Mouse (Mus musculus) ES-E14 (cell line): Measurements from ENCODE around the gene Rabggtb. TPM values are rescaled to one million over a fixed set of nuclear protein-coding genes. Genes with fewer than 3 reads are reported as not detected.
A peak's percentile ranks its signal among the peaks of the same experiment; 100 is the strongest.

ENCODE experiments used
- DNase-seq: peaks from one replicate; pipeline ENCODE4 v3.0.0-alpha.2; 2013; ENCODE audit warnings: low read depth, low spot score
- H3K27ac ChIP-seq: 2 replicates; pipeline ENCODE4 v1.5.1; 2012; ENCODE audit warnings: low read depth, mild to moderate bottlenecking, low read length, moderate library complexity, mixed read lengths; ENCODE audit not compliant: poor library complexity, insufficient read depth, severe bottlenecking
- H3K36me3 ChIP-seq: 2 replicates; pipeline ENCODE4 v1.6.1; 2012; ENCODE audit warnings: mild to moderate bottlenecking, low read length, moderate library complexity, mixed read lengths; ENCODE audit not compliant: control insufficient read depth, poor library complexity, insufficient read depth, severe bottlenecking
- H3K4me1 ChIP-seq, 2 experiments: fragments of 150-350 bp in 1 of 2; sonication (generic) in 1 of 2; 2 replicates each; pipeline ENCODE4 v1.6.1; 2012; ENCODE audit warnings: low read length in 2 of 2, mild to moderate bottlenecking in 1 of 2, mixed read lengths in 1 of 2; ENCODE audit not compliant: control insufficient read depth in 2 of 2, insufficient read depth in 2 of 2, poor library complexity in 1 of 2
- H3K4me3 ChIP-seq, 2 experiments: fragments of 150-350 bp in 1 of 2; sonication (generic) in 1 of 2; 2 replicates each; pipeline ENCODE4 v1.5.1; 2012; ENCODE audit warnings: low read length in 2 of 2, low read depth in 1 of 2, mild to moderate bottlenecking in 1 of 2, mixed read lengths in 1 of 2; ENCODE audit not compliant: insufficient read depth in 1 of 2, poor library complexity in 1 of 2, severe bottlenecking in 1 of 2
- H3K9ac ChIP-seq: 2 replicates; pipeline ENCODE4 v1.6.1; 2012; ENCODE audit warnings: low read depth, mild to moderate bottlenecking, low read length, mixed read lengths; ENCODE audit not compliant: poor library complexity, insufficient read depth, severe bottlenecking
- H3K9me3 ChIP-seq: fragments of 150-350 bp; sonication (generic); 2 replicates; pipeline ENCODE4 v1.6.1; 2012; ENCODE audit warnings: low read depth, mild to moderate bottlenecking, low read length; ENCODE audit not compliant: control insufficient read depth, insufficient read depth
- CHD2 ChIP-seq: IDR thresholded peaks from 2 replicates; pipeline ENCODE4 v1.6.1; 2014; ENCODE audit warnings: mild to moderate bottlenecking, low read depth, low read length, inconsistent platforms
- HCFC1 ChIP-seq: IDR thresholded peaks from 2 replicates; pipeline ENCODE4 v1.6.1; 2012; ENCODE audit warnings: low read length, inconsistent platforms, borderline replicate concordance; ENCODE audit not compliant: insufficient read depth
- MAFK ChIP-seq: IDR thresholded peaks from 2 replicates; pipeline ENCODE4 v1.6.1; 2014; ENCODE audit warnings: mild to moderate bottlenecking, low read depth, low read length, inconsistent platforms; ENCODE audit not compliant: insufficient read depth
- ZC3H11A ChIP-seq: IDR thresholded peaks from 2 replicates; pipeline ENCODE4 v1.6.1; 2012; ENCODE audit warnings: low read depth, mild to moderate bottlenecking, inconsistent platforms, low read length, borderline replicate concordance
- ZNF384 ChIP-seq: IDR thresholded peaks from 2 replicates; pipeline ENCODE4 v1.6.1; 2012; ENCODE audit warnings: low read depth, low read length, inconsistent platforms
- in situ Hi-C, 2 experiments: fragments of 600-800 bp; cut with MboI; formaldehyde crosslinking; loops; one replicate each; pipeline ENCODE4 v1.15.1; 2025; ENCODE audit warnings: low sequenced_read_pairs in 2 of 2, inconsistent platforms in 1 of 2; ENCODE audit not compliant: unreplicated experiment in 2 of 2
- total RNA-seq: library from RNA; depleted of rRNA; stranded (reverse); fragments of 300-350 nt; gene quantifications from 2 replicates; pipeline ENCODE4 v1.2.3, GENCODE M21; 2012

The Rabggtb gene
- total RNA-seq, 1 experiment, result 243 TPM

DNA sequence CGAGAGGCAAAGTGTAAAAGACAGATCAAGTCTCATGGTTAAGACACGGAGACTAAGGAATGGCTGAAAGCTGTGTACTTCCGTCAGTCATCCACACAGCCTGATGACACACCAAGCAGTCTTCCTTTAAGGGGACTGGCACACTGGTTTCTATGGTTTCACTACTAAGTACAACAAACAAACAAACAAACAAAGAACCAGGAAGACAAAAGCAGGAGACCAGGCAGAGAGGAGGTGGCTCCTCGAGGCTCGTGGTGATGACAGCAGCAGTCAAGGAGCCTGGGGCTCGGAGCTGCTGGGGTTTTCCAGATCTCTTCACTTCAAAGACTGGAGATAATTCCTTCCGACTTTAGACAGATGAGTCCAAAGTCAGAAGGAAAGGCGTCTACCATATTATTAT lies 27.2 kb upstream of the Rabggtb start:
- Histone ChIP-seq H3K4me3 (no peak overlapping the region), H3K9ac (no peak overlapping the region), H3K9me3 (no peaks in the 10 kb centered on the region), H3K27ac (no peak overlapping the region), H3K36me3 (peaks cover 22% of the 10 kb centered on the region), H3K4me1 (peaks cover 10% of the 10 kb centered on the region in 2 experiments)
- TF ChIP-seq ZNF384 (no peak), ZC3H11A (no peak), HCFC1 (no peak), MAFK (no peak), CHD2 (no peak)
- in situ Hi-C loops, result no loop called here
- DNase-seq, result no peak

DNA sequence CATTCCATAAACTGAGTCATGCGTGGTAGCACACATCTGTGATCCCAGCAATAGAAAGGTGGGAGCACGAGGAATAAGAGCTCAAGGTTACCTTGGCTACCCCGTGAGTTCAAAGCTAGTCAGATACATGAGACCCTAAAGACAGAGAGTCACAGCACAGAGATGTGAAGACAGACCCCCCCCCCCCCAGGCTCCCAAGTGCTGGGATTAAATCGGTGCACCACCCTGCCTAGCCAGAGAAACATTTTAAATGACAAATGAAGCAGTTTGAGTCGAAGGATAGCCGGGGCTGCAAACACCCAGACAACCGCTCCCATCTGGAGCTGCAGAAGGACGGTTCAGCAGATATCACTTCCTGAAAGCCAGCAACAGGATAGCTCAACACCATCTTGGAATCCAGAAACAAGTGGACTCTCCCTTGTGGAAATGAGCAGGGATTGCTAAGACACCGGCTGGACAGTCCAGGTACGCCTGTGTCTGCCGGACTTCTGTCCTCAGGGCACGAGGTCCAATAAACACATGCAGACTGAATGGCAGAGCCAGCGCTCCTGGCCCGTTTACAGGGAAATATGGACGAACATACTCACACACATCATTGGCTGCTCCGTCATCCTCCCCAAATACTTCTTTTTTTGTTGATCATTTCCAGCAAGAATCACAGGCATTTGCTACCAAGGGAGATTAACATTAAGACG lies 24.5 kb upstream of the Rabggtb start:
- in situ Hi-C loops, result no loop called here
- Histone ChIP-seq H3K4me3 (no peak overlapping the region), H3K4me1 (peaks cover 8 to 10% of the 10 kb centered on the region in 2 experiments), H3K27ac (peak overlapping the region; percentile 27; the same call in 1 of the 2 replicates), H3K9me3 (no peaks in the 10 kb centered on the region), H3K36me3 (peaks cover 36% of the 10 kb centered on the region), H3K9ac (no peak overlapping the region)
- no peak for TF ChIP-seq ZNF384
- no peak for TF ChIP-seq MAFK
- no peak for TF ChIP-seq ZC3H11A
- TF ChIP-seq CHD2, result no peak
- no peak for TF ChIP-seq HCFC1
- DNase-seq, result no peak

DNA sequence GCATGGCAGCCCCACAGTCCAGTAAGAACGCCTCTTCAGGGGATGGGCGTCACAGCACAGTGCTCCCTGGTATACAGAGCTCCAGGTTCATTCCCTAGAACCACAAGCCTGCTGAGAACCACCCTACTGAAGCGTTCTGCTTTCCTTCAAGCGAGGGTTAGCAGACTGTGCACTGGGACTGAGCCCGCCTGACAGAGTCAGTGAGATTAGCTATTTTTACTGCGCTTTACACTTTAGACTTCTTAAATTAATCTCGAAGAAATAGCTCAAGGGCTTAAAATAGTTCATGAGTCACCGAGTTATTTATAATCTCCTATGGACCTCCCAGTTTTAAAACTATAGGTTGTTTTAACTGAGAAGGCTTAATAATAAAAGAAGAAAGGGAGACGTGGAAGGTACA lies 23.1 kb upstream of the Rabggtb start:
- no peak for DNase-seq
- peaks cover 43% of the 10 kb centered on the region for H3K36me3 ChIP-seq
- no peaks in the 10 kb centered on the region for H3K9me3 ChIP-seq
- H3K4me1 ChIP-seq, result peaks cover 8% of the 10 kb centered on the region in 2 experiments
- no peak overlapping the region for H3K9ac ChIP-seq
- TF ChIP-seq HCFC1, result no peak
- no peak for TF ChIP-seq ZC3H11A
- TF ChIP-seq ZNF384, result no peak
- no peak for TF ChIP-seq MAFK
- no peak for TF ChIP-seq CHD2
- no peak overlapping the region for H3K4me3 ChIP-seq
- in situ Hi-C loops, result no loop called here
- H3K27ac ChIP-seq, result no peak overlapping the region

DNA sequence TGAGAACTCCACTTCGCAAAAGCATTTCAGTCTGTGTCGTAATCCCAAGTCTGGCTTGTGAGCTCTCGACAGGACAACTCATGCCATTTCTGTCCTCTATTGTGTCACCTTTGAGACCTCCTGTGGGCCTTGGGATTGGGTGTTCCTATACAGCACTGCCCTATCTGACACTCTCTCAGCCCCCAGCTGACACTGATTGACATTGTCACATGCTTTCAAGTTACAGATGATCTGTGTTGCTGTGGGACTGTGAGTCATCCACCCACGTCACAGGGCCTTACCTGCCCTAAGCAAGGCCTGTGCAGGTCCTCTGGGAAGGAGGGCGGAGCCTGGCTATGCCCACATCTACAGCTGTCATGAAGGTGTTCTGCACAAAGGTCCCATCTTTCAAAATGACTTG lies 19.7 kb upstream of the Rabggtb start:
- Histone ChIP-seq H3K9me3 (no peaks in the 10 kb centered on the region), H3K9ac (no peak overlapping the region), H3K4me1 (peaks cover 4 to 5% of the 10 kb centered on the region in 2 experiments; a peak in 2 of 4 replicates), H3K27ac (no peak overlapping the region), H3K4me3 (no peak overlapping the region), H3K36me3 (peaks cover 46% of the 10 kb centered on the region)
- TF ChIP-seq ZNF384 (no peak), ZC3H11A (no peak), CHD2 (no peak), HCFC1 (no peak), MAFK (no peak)
- DNase-seq, result no peak
- in situ Hi-C loops, result no loop called here

DNA sequence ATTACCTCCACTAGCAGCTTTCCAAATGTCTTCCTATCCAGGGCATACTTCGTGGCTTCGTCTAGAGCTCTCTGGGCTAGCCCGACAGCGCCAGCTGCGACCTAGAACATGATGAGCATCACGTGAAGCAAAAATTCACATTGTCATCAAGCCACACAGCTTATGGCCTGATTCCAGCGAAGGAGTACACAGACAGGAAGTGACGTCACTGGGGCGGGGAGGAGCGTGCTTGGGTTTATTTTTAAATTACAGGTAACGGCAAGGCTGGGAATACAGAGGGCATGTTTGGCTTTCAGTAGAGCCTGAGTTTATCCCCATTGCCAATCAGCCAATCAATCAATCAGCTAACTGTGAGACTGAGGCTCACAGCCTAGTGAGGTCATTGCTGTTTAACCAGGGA lies 16.7 kb upstream of the Rabggtb start:
- Histone ChIP-seq H3K4me1 (no peaks in the 10 kb centered on the region), H3K9me3 (no peaks in the 10 kb centered on the region), H3K36me3 (peaks cover 39% of the 10 kb centered on the region), H3K4me3 (no peak overlapping the region), H3K9ac (no peak overlapping the region), H3K27ac (no peak overlapping the region)
- no peak for DNase-seq
- in situ Hi-C loops, result no loop called here
- no peak for TF ChIP-seq ZNF384
- no peak for TF ChIP-seq ZC3H11A
- TF ChIP-seq HCFC1, result no peak
- no peak for TF ChIP-seq CHD2
- no peak for TF ChIP-seq MAFK
